Mouse (Mus musculus): ENCODE results near the gene Gm43552. TPM values are rescaled to one million over a fixed set of nuclear protein-coding genes. Genes with fewer than 3 reads are reported as not detected.

The Gm43552 gene
- polyA plus RNA-seq, 1 experiment = not detected

GRCm38 (mm10) chr5:65438041-65438440 lies 54.6 kb downstream of the Gm43552 start:
- no peak for DNase-seq (ENCODE audit: low spot score)

DNA sequence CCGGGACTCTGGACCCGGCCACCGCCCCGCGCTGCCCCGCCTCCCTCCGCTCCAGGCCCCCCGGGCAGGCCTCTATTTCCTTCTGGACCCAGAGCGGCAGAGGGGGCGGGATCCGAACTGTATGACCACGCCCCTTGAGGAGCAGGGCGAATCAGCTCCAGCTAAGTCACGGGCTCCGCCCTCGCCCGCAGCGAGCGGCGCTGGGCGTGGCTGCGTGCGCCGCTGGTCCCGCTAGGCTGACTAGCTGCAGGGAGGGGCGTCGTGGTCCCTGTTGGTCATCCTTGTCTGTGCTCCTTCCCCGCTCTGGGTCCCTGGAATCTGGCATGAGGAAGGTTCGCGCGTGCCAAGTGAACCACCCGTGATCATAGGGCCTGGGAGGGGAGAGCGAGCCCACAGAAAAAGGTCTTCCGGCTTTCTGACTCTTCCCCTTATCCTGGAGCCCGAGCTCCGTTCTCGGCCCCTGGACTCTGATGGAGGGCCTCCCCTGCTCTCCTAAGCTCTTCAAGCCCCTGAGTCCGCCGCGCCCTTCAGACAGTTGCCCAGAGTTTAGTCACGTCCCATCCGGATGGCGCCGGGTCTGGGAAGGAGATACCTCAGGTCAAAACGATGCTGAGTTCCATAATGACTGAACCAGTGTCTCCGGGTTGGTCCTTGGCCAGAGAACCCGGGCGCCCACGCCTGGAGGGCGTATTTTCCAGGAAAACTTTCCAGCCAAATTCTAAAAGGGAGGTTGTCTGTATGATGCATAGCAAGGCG lies 56.6 kb downstream of the Gm43552 start, which contains the start of gene Ugdh:
Gene Ugdh, minus strand, starts transcription at position 144 of the 756 bp plus-strand sequence.
- DNase-seq (ENCODE audit: low spot score) = peak; percentile 97

GRCm38 (mm10) chr5:65435363-65435805 lies 57.2 kb downstream of the Gm43552 start:
- no peak for DNase-seq (ENCODE audit: low spot score)

- no peak for DNase-seq (ENCODE audit: low spot score)
These were observed 57.9 kb downstream of the Gm43552 start for GRCm38 (mm10) chr5:65434471-65435362.

- DNase-seq (ENCODE audit: low spot score) = no peak
These were observed 63.2 kb downstream of the Gm43552 start for GRCm38 (mm10) chr5:65429441-65429840.

DNA sequence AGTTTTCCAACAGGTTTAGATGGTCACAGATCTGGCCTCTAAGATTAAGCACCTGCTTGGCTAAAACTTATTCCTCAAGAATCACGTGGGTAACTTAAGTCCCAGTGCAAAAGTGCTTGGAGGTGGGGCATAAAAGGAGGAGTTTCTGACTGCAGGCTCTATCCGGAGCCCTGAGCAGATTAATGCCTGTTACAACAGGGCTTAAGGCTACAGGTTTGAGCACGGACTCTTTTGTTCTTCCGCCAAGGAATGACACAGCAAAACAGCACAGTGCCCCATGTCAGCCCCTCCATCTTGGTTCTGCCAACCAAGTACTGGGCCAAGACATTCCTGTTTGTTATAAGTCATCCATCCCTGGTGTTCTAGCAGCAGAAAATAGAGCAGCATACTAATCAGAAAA lies 64.3 kb downstream of the Gm43552 start:
- no peak for DNase-seq (ENCODE audit: low spot score)

DNA sequence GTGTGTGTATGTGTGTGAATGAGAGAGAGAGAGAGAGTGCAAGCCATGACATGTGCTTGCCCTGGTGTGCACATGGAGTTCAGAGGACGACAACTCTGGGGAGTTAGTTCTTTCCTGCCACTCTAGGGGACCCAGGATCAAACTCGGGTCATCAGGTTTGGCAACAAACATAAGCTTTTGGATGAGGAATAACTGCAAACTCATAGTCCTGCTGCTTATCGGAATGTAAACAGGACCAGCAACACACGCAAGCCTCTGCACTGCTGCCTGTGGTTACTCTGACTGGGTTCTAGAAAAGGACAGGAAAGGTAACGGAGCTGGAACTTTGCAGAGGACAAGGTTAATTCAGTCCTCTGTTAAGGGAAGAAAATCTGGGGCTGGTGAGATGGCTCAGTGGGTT lies 67.4 kb downstream of the Gm43552 start:
- no peak for DNase-seq (ENCODE audit: low spot score)

DNA sequence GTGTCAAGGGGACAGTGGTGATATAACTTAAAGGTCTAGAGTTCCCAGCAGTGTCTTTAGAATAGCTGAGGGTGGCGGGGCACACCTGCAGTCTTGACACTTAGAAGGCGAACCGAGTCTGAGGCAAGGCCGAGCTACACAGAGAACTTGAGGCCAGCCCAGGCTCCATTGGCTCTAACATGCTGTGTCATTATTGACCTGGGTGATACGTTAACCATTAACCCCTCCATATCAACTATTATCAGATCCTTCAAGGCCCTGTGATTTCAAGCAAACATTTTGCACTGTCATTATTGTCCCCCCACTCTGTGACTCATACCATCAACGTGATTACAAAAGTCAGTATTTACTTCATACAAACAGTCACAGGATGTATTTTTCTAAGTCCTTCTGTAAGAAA lies 68.4 kb downstream of the Gm43552 start:
- DNase-seq (ENCODE audit: low spot score) = no peak

DNA sequence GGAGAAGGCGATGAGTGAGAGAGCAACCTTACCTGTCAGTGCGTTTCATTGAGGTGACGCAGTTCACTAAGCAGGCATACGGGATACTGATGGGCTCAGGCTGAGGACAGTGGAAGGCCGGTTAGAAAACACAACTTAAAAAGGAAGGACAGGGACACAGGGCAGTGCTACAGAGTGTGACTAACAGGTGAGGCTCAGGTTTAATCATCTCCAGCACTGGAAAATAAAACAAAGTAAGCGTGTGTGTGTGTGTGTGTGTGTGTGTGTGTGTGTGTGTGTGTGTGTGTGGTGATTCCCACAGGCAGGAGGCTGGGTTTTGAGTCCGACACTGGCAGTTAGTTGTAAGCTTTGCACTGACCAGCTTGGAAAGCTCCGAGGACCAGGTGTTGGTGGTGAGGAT lies 69.8 kb downstream of the Gm43552 start:
- DNase-seq (ENCODE audit: low spot score) = no peak

- DNase-seq (ENCODE audit: low spot score) = no peak
These were observed 71.8 kb downstream of the Gm43552 start for GRCm38 (mm10) chr5:65420822-65421221.

DNA sequence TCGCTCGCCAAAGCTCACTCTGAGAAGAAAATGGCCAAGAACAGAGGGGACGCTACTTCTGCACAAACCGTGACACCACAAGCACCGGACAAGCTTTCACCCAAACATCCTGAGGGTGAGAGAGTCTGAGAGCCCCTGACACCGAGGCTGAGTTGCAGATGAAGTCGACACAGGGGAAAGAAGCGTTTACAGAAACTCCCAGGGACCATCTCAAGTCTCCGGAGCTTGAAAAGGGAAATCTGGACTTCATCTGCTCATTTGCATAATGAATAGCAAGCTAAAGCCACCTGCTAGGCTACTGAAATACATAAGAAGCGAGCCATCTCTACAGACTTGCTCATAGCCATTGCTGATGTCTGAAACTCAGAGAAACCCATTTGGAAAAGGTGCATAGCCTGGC lies 73.5 kb downstream of the Gm43552 start:
- DNase-seq (ENCODE audit: low spot score) = no peak

DNA sequence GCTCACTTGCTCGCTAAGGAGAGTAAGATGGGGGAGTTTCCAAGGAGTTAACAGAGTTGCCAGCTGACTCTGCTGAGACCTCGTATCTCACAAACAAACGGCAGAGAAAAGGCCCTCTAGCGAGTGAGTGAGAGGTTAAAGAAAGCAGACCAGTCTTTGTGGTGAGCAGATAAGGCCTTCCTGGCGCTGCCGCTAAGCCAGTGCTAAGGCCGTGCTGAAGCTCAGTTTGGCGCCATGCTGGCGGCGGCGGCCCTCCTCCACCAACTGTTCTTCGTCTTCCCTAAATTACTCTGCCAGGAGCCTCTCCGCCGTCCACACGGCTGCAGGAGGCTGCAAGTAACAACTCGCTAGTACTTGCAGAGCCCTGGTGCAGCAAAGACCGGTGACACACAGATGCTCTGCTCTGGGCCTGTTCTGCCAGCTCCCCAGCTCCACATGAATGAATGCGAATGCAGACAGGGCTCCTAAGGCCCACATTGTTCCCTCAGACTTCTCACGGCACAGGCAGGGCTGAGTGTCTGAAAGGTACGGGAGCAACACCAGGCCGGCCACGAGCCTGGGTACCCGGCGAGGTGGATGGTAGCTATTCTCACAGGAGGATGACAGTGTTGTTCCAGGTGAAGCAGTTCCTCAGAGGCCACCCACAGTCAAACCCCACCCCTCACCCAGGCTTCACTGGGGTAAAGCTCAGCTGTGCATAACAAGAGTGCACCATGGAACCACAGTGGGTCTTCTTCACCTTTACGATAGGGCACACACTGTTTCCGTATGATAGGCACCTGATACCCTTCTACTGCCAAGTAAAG lies 76.8 kb downstream of the Gm43552 start:
- peak; percentile 46 for DNase-seq (ENCODE audit: low spot score)

GRCm38 (mm10) chr5:65407989-65408388 lies 84.6 kb downstream of the Gm43552 start:
- DNase-seq (ENCODE audit: low spot score) = no peak

DNA sequence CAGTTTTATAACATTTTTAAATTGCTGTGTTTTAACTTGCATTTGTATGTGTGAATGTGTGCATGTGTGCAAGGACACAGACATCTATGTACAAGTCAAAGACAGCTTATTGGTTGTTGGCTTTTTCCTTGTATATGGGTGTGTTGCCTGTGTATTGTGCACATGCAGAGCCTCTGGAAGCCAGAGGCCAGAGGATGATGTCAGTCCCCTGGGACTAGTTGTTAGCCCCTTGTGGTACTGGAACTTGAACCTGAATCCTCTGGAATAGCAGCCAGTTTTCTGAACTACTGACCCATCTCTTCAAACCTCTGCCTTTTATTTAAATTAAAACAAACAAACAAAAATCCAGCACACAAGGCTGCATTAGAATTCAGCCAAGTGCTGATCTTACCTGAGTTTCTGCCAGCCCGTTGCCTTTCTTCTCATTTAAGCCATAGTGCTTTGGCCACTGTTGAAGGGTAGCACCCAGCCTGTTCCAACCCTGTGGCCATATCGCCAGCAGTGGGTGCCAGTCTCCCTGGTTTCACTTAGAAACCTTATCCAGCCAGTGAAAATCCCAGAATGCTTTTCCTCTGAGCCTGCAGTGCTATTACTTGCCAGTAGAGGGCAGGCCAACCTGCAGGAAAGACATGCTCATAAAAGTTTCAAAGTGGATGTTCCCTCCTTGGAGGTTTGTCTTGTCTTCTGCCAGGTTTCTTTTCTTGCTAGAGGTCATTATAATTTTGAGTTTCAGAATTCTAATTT lies 91.2 kb downstream of the Gm43552 start:
- peak; percentile 56 for DNase-seq (ENCODE audit: low spot score)

DNA sequence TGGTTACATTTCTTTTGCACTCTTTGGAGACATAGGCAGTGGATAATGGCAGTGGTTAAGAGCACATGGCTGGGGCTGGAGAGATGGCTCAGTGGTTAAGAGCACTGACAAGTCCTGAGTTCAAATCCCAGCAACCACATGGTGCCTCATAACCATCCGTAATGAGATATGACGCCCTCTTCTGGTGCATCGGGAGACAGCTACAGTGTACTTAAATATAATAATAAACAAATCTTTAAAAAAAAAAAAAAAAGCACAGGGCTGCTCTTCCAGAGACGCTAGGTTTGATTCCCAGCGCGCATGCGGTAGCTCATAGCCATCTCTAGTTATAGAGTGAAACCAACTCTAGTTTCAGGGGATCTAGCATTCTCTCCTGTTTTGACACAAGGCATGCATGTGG lies 98.2 kb downstream of the Gm43552 start:
- DNase-seq (ENCODE audit: low spot score) = no peak

DNA sequence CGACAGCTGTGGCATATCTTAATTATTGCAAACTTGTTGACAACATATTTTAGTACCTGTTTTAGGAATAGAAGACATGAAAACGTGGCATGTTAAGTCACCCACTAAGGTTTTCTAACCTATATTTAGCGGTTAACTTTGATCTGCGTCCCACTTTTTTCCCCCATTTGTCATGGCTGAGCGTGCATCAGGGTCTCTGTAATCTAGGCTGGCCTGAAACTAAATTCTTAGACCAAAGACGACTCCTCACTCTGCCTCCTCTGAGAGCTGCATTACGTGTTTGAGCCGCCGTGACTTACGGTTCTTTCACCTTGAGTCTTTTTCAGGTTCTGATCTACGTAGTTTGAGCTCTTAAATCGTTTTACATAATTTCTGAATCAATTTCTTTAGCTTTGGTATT lies 100.9 kb downstream of the Gm43552 start:
- no peak for DNase-seq (ENCODE audit: low spot score)

- DNase-seq (ENCODE audit: low spot score) = peak; percentile 98
These were observed 101.7 kb downstream of the Gm43552 start, which contains the start of the genes Rpl9 and Lias for GRCm38 (mm10) chr5:65390648-65391644. TSS of gene Rpl9 (minus strand) at chr5:65391444. TSS of gene Lias (plus strand) at chr5:65391497.

GRCm38 (mm10) chr5:65387008-65387867 lies 105.4 kb downstream of the Gm43552 start:
- no peak for DNase-seq (ENCODE audit: low spot score)

DNA sequence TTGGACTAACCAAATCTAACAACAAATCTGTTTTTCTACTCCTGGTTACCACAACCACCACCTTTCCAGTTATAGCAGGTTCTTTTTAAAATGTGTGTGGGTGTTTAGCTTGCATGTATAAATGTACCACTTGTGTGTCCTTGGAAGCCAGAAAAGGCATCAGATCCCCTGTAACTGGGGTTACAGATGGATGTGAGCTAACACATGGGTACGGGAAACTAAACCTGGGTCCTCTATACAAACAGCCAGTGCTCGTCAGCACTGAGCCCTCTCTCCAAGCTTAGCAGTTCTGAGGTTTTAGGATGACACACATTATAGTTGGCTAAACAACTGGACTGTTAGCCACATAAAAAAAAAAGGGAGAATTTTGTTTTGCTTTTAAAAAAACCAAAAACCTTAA lies 106.9 kb downstream of the Gm43552 start:
- no peak for DNase-seq (ENCODE audit: low spot score)

Measured in urinary bladder, adult 2 months (tissue).